Mouse (Mus musculus) bone marrow macrophage, adult 2 months (primary cell): ENCODE measurements around the gene Olfr120.

ENCODE experiments used
- CTCF ChIP-seq: IDR thresholded peaks from 2 replicates; pipeline ENCODE4 v1.5.1; 2012; ENCODE audit warnings: low read depth, mild to moderate bottlenecking, low read length, moderate library complexity
- POLR2A ChIP-seq: IDR thresholded peaks from 2 replicates; pipeline ENCODE4 v1.6.1; 2012; ENCODE audit warnings: mild to moderate bottlenecking, low read depth, low read length, borderline replicate concordance

- TF ChIP-seq POLR2A = no peak
- TF ChIP-seq CTCF = no peak
Observed at GRCm38 (mm10) chr17:37721508-37721907, at the start of gene Olfr120.
